Mouse (Mus musculus) adrenal gland, adult 18-20 months (tissue): ENCODE data around the gene Nme1. TPM values are rescaled to one million over a fixed set of nuclear protein-coding genes. Genes with fewer than 3 reads are reported as not detected.

ENCODE experiments used
- total RNA-seq, 2 experiments: library from RNA; stranded (reverse); gene quantifications; 1 replicate in 1 of 2; 2 replicates in 1 of 2; pipeline ENCODE4 v1.2.3; 2021

Gene Nme1
- total RNA-seq, 2 experiments from 2014 or later, result 37.7 to 42.8 TPM

Other genes with a start within 250 kb of the Nme1 start
- gene Utp18, start 82.8 kb downstream of the Nme1 start, total RNA-seq, result 10 to 100 TPM; 19.2 to 23.4 TPM
- 10 to 100 TPM; 17.7 to 21.6 TPM for gene Mbtd1, start 82.7 kb downstream of the Nme1 start, total RNA-seq
- gene Nme2, start 12.3 kb downstream of the Nme1 start, total RNA-seq, result 100 to 1,000 TPM; 444 to 476 TPM
- gene Gm20390, start 228 bp downstream of the Nme1 start, total RNA-seq, result 10 to 100 TPM; 72.2 to 90.6 TPM
- gene Spag9, start 27.6 kb upstream of the Nme1 start, total RNA-seq, result 100 to 1,000 TPM; 112 to 130 TPM
- 100 to 1,000 TPM; 170 to 250 TPM for gene Tob1, start 242.9 kb upstream of the Nme1 start, total RNA-seq